Mouse (Mus musculus) spleen, adult 2 months (tissue): ENCODE data around the gene Nlrp14.

Experiments used
- CTCF ChIP-seq: fragments of 200-500 bp; IDR thresholded peaks from 2 replicates; pipeline ENCODE4 v1.5.1; 2011; ENCODE audit warnings: mild to moderate bottlenecking, inconsistent platforms; ENCODE audit not compliant: insufficient read depth, insufficient read length, insufficient replicate concordance; ENCODE audit errors: extremely low read depth
- POLR2A ChIP-seq: fragments of 200-500 bp; IDR thresholded peaks from 2 replicates; pipeline ENCODE4 v1.6.1; 2011; ENCODE audit warnings: low read depth, low read length, inconsistent platforms

GRCm38 (mm10) chr7:107201817-107202216 is 35.0 kb downstream of the Nlrp14 start:
- TF ChIP-seq POLR2A, result no peak
- no peak for TF ChIP-seq CTCF
